Mouse (Mus musculus): Measurements from ENCODE around the gene Pdzd7.

Pdzd7 gene

DNA sequence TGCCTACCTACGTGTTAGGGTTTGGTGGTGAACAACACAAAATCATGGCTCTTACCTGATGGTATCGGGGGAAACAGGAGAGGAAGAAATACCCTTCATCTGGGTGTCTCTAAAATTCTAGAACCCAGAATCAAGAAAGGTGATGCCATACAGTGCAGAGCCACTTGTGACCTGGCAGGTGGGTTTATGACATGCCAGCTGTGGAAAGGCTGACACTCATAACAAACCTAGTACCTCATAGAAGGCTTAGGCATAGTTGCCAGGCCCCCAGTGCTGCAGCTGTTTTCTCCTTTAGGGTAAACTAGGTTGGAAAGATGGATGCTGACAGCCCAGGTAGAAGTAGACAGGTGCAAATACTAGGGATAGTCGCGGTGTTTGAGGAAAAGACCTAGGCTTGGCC lies 61.1 kb downstream of the Pdzd7 start:
- DNase-seq (ENCODE audit: low spot score), result no peak

DNA sequence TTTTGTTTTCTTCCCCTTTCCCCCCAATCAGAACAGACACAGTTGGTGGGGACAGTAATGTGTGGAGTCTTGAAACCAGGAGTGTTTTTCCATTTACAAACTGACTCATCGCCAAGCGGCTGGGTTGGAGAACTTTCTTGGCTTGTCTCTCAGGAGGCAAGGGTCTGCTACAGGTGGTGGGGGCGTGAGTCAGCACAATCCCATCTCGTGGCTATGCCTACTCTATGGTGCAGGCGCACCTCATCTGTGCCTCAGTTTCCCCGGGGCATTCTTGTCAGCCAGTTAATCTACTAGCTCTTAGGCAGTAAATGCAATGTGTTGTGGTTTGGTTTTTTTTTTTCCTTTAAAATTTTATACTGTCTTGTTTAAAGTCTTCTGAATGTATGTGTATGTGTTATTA lies 62.2 kb downstream of the Pdzd7 start:
- DNase-seq (ENCODE audit: low spot score), result no peak

DNA sequence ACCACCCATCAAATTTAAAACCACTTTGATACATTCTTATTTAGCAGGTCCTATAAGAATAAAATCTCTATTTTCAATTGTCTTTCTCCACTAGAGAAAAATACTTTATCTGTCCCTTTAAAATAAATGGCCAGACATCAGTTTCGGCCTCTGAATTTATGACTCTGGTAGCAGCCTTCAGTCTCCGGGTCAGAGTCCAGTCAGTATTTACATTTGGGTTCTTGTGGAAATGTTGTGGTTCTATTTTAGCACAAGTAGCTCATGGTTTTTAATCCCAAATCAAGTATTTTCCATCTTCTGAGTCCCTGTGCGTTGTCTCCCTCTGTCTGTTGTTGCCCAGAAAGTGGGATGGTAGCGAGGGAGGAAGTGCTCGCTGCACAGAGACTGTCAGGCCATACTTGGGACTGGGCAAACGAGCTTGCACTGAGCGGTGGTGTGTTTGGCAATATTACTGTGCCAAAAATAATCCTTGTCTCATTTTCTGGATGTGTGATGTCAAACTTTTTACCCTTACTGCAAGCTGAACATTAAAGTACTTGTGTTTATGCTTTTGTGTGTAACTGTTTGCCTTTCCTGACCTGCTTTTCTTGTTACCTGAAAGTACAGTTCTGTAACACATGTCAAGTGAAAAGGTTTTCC lies 62.9 kb downstream of the Pdzd7 start:
- no peak for DNase-seq (ENCODE audit: low spot score)

DNA sequence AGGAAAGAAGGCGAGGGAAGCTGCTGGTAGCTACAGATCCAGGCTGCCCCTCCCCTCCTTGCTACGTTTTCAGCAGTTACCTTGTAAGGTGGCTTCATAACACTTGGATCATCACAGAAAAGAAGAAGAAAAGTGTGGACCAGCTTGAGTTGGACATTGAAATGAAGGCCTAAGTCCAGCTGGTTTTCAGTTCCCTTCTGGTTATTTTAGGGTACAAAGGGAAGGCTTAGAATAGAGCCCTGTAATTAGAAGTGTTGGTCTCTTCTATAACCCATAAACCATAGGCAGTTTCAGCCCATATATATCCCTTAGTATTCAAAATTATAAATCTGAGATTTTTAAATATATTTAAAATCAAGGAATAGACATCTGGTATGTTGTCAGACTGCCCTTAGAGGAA lies 64.7 kb downstream of the Pdzd7 start:
- no peak for DNase-seq (ENCODE audit: low spot score)

DNA sequence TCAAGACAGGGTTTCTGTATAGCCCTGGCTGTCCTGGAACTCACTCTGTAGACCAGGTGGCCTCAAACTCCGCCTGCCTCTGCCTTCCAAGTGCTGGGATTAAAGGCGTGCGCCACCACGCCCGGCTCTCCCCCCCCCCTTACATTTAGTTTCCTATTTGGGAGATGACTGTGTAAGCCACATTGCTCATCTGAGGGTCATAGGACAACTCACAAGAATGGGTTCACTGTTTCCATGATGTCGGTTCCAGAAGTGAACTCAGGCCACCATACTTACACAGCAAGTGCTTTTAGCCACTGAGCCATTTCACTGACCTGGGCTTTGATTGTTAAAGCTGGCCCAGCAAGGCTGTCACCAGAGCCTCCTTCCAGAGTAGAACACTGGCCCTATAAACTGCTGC lies 68.4 kb downstream of the Pdzd7 start:
- no peak for DNase-seq (ENCODE audit: low spot score)

Data from embryo, embryonic 10 days (tissue).